Mouse (Mus musculus) midbrain, embryonic 14.5 days (tissue): ENCODE results near the gene Sh3tc1. TPM values are rescaled to one million over a fixed set of nuclear protein-coding genes. Genes with fewer than 3 reads are reported as not detected.

Source experiments
- ATAC-seq: fragments of 200-750 bp; cut with Nextera tagmentation; 2 replicates; pipeline ENCODE4 v1.8.0; 2017; ENCODE audit warnings: moderate number of reproducible peaks, moderate library complexity; ENCODE audit not compliant: low FRiP score, low TSS enrichment
- DNase-seq: peaks from one replicate; pipeline ENCODE4 v3.0.0-alpha.2; 2015
- H3K27ac ChIP-seq: fragments of 300-500 bp; sonication (generic); replicated peaks from 2 replicates; pipeline ENCODE4 v1.5.1; 2014; ENCODE audit warnings: mild to moderate bottlenecking, low read depth, low read length, moderate library complexity
- H3K27me3 ChIP-seq: fragments of 300-500 bp; sonication (generic); 2 replicates; pipeline ENCODE4 v1.6.1; 2014; ENCODE audit warnings: low read length, control low read depth, mixed read lengths; ENCODE audit not compliant: control insufficient read depth, insufficient read depth
- H3K36me3 ChIP-seq: fragments of 300-500 bp; sonication (generic); 2 replicates; pipeline ENCODE4 v1.6.1; 2014; ENCODE audit warnings: low read length, control low read depth; ENCODE audit not compliant: control insufficient read depth, insufficient read depth
- H3K4me1 ChIP-seq: fragments of 300-500 bp; sonication (generic); 2 replicates; pipeline ENCODE4 v1.6.1; 2014; ENCODE audit warnings: mild to moderate bottlenecking, antibody characterized with exemption, low read length, control low read depth; ENCODE audit not compliant: control insufficient read depth, insufficient read depth
- H3K4me2 ChIP-seq: fragments of 300-500 bp; sonication (generic); 2 replicates; pipeline ENCODE4 v1.6.1; 2014; ENCODE audit warnings: mild to moderate bottlenecking, low read length, moderate library complexity
- H3K4me3 ChIP-seq: fragments of 300-500 bp; sonication (generic); replicated peaks from 2 replicates; pipeline ENCODE4 v1.5.1; 2014; ENCODE audit warnings: low read depth, low read length
- H3K9ac ChIP-seq: fragments of 300-500 bp; sonication (generic); replicated peaks from 2 replicates; pipeline ENCODE4 v1.6.1; 2014; ENCODE audit warnings: mild to moderate bottlenecking, low read length, moderate library complexity
- H3K9me3 ChIP-seq: fragments of 300-500 bp; sonication (generic); 2 replicates; pipeline ENCODE4 v1.6.1; 2016; ENCODE audit warnings: low read length, control low read depth, mixed read lengths; ENCODE audit not compliant: control insufficient read depth
- WGBS: fragments of 180-500 bp; shearing (Covaris S2); extraction: QIAGEN DNeasy Blood & Tissue Kit; methylation state at CpG from one replicate; pipeline ENCODE4 v1.1.7; 2014; 5-methylcytosine and 5-hydroxymethylcytosine counted together
- polyA plus RNA-seq: library from polyadenylated mRNA; unstranded; fragments of >200 nt; fragmentation: Nextera tagmentation; extraction: Ambion mirVana; gene quantifications from 2 replicates; pipeline ENCODE4 v1.2.1, GENCODE M21; 2014

Sh3tc1 gene
- polyA plus RNA-seq, 1 experiment from 2014 or later: 2.2 TPM

- DNase-seq: no peak
- H3K4me3 ChIP-seq: no peak overlapping the region
- H3K9me3 ChIP-seq: no peaks in the 10 kb centered on the region
- H3K9ac ChIP-seq: no peak overlapping the region
- H3K4me1 ChIP-seq: no peaks in the 10 kb centered on the region
- no peak overlapping the region for H3K4me2 ChIP-seq
- WGBS: 71% methylated on average over 11 of the region's 11 CpGs
- H3K27me3 ChIP-seq: no peaks in the 10 kb centered on the region
- no peaks in the 10 kb centered on the region for H3K36me3 ChIP-seq
- no peak overlapping the region for H3K27ac ChIP-seq
- no peak for ATAC-seq
Observed at GRCm38 (mm10) chr5:35691246-35691645, 48.5 kb downstream of the Sh3tc1 start.

GRCm38 (mm10) chr5:35690485-35691165 is 49.2 kb downstream of the Sh3tc1 start:
- no peaks in the 10 kb centered on the region for H3K36me3 ChIP-seq
- 75% methylated on average over 8 of the region's 8 CpGs for WGBS
- H3K4me3 ChIP-seq: no peak overlapping the region
- no peaks in the 10 kb centered on the region for H3K27me3 ChIP-seq
- no peak overlapping the region for H3K27ac ChIP-seq
- H3K9me3 ChIP-seq: no peaks in the 10 kb centered on the region
- no peaks in the 10 kb centered on the region for H3K4me1 ChIP-seq
- no peak overlapping the region for H3K9ac ChIP-seq
- DNase-seq (no peak), ATAC-seq (no peak)
- H3K4me2 ChIP-seq: no peak overlapping the region

GRCm38 (mm10) chr5:35689374-35689773 is 50.4 kb downstream of the Sh3tc1 start:
- no peak overlapping the region for H3K4me2 ChIP-seq
- H3K4me1 ChIP-seq: no peaks in the 10 kb centered on the region
- no peak overlapping the region for H3K4me3 ChIP-seq
- DNase-seq: no peak
- ATAC-seq: no peak
- no peak overlapping the region for H3K27ac ChIP-seq
- H3K9me3 ChIP-seq: no peaks in the 10 kb centered on the region
- H3K27me3 ChIP-seq: no peaks in the 10 kb centered on the region
- H3K9ac ChIP-seq: no peak overlapping the region
- no peaks in the 10 kb centered on the region for H3K36me3 ChIP-seq

- Histone ChIP-seq H3K4me2 (no peak overlapping the region), H3K4me1 (no peaks in the 10 kb centered on the region), H3K9ac (no peak overlapping the region), H3K27ac (no peak overlapping the region), H3K9me3 (no peaks in the 10 kb centered on the region), H3K4me3 (no peak overlapping the region), H3K27me3 (no peaks in the 10 kb centered on the region), H3K36me3 (no peaks in the 10 kb centered on the region)
- WGBS: 86% methylated on average over 2 of the region's 2 CpGs
- ATAC-seq (no peak), DNase-seq (no peak)
Observed at GRCm38 (mm10) chr5:35688851-35689250, 50.9 kb downstream of the Sh3tc1 start.

- WGBS: 73% methylated on average over 5 of the region's 5 CpGs
Observed at GRCm38 (mm10) chr5:35687098-35687497, 52.7 kb downstream of the Sh3tc1 start.

GRCm38 (mm10) chr5:35686336-35686735 is 53.5 kb downstream of the Sh3tc1 start:
- Histone ChIP-seq H3K9ac (no peak overlapping the region), H3K27me3 (no peaks in the 10 kb centered on the region), H3K36me3 (no peaks in the 10 kb centered on the region), H3K4me2 (no peak overlapping the region), H3K9me3 (no peaks in the 10 kb centered on the region), H3K4me1 (no peaks in the 10 kb centered on the region), H3K27ac (no peak overlapping the region), H3K4me3 (no peak overlapping the region)
- ATAC-seq: no peak
- DNase-seq: no peak
- WGBS: 61% methylated on average over 4 of the region's 4 CpGs

More at GRCm38 (mm10) chr5:35687098-35687497, 52.7 kb downstream of the Sh3tc1 start:
- Histone ChIP-seq H3K4me3 (no peak overlapping the region), H3K4me1 (no peaks in the 10 kb centered on the region), H3K27ac (no peak overlapping the region), H3K36me3 (no peaks in the 10 kb centered on the region), H3K4me2 (no peak overlapping the region), H3K9me3 (no peaks in the 10 kb centered on the region), H3K27me3 (no peaks in the 10 kb centered on the region), H3K9ac (no peak overlapping the region)
- ATAC-seq: no peak
- no peak for DNase-seq

GRCm38 (mm10) chr5:35685079-35685478 is 54.7 kb downstream of the Sh3tc1 start:
- H3K36me3 ChIP-seq: no peaks in the 10 kb centered on the region
- H3K9me3 ChIP-seq: no peaks in the 10 kb centered on the region
- WGBS: 67% methylated on average over 3 of the region's 3 CpGs
- no peak overlapping the region for H3K4me3 ChIP-seq
- DNase-seq (no peak), ATAC-seq (no peak)
- H3K9ac ChIP-seq: no peak overlapping the region
- H3K27me3 ChIP-seq: no peaks in the 10 kb centered on the region; the same call in 1 of the 2 replicates
- H3K27ac ChIP-seq: no peak overlapping the region
- H3K4me2 ChIP-seq: no peak overlapping the region
- H3K4me1 ChIP-seq: no peaks in the 10 kb centered on the region

- Histone ChIP-seq H3K4me3 (no peak overlapping the region), H3K9ac (no peak overlapping the region), H3K27me3 (peaks cover 21% of the 10 kb centered on the region), H3K4me1 (no peaks in the 10 kb centered on the region), H3K9me3 (no peaks in the 10 kb centered on the region), H3K36me3 (no peaks in the 10 kb centered on the region), H3K4me2 (no peak overlapping the region), H3K27ac (no peak overlapping the region)
- no peak for ATAC-seq
- 46% methylated on average over 2 of the region's 2 CpGs for WGBS
- DNase-seq: no peak
Observed at GRCm38 (mm10) chr5:35680958-35681357, 58.8 kb downstream of the Sh3tc1 start.
